Mouse (Mus musculus): ENCODE results near the gene Gm3448.

DNA sequence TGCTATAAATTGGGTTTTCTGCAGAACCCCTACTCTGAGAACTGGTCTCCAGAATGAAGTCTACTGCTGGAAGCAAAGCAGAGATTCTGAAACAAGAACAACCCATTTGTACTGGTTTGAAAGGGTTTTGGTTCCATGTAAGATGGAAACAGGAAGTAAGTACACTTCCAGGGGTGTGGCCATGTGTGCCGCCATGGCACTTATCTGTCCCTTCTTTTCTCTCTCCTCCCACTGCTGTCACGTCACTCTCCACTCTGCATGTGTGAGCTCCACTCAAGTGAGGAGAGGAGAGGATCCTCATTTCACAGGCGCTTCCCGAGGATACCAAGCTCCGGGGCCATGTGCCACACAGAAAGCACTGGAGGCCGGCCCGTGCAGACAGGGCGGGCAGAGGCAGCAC, 87.9 kb downstream of the Gm3448 start:
- no peak for TF ChIP-seq POLR2A (IDR thresholded peaks at IDR 0.05; ENCODE audit: borderline replicate concordance, extremely low read depth, low read depth, low read length)
- no peak for TF ChIP-seq CTCF (IDR thresholded peaks at IDR 0.05; ENCODE audit: insufficient read depth, low read length)

All from lung, adult 2 months (tissue).